Mouse (Mus musculus) gastrocnemius, postnatal 25 days (tissue): ENCODE measurements at regions not wholly inside any gene's neighbourhood (a gene's known extent, or its start where the extent isn't known, plus 50 kb on each side); places are given as distances from the start of the nearest gene placed in this dataset.

Source experiments
- DNase-seq: peaks from one replicate; pipeline ENCODE4 v3.0.0; 2022

DNA sequence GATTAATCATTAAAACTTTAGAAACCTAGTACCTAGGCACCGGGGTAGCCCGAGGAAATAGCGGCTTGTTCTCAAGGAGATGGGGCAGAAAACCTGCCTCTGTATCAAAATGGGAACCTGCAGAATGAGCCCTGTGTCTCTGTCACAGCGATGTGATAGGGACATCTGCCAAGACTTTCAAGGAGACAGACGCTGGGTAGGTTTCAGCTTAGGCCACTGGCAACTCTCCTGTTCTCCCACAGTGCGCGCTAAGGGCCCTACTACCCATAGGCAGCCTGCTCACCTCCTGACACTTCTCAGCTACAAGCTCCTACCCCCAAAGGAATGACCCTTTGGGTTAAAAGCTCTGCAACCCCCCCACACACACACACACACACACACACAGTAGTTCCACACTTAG, 396.4 kb downstream of the Sox9 start:
- no peak for DNase-seq

DNA sequence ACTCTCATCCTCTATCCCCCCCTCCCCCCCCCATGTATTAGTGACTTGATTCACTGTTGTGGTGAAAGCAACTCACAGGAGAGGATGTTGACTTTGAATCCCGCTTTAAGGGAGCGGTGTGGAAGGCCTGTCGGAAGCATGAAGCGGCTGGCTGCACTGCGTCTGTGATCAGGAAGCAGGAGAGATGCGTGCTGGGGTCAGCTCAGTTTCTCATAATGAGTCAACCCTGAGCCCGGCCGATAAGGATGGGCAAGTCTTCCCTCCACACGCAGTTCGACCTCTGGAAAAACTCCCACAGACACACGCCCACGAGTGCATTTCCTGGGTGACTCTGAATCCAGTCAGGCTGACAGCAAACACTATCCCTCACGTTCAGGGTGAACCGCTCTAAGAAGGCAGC, 398.0 kb downstream of the Sox9 start:
- DNase-seq, result no peak

DNA sequence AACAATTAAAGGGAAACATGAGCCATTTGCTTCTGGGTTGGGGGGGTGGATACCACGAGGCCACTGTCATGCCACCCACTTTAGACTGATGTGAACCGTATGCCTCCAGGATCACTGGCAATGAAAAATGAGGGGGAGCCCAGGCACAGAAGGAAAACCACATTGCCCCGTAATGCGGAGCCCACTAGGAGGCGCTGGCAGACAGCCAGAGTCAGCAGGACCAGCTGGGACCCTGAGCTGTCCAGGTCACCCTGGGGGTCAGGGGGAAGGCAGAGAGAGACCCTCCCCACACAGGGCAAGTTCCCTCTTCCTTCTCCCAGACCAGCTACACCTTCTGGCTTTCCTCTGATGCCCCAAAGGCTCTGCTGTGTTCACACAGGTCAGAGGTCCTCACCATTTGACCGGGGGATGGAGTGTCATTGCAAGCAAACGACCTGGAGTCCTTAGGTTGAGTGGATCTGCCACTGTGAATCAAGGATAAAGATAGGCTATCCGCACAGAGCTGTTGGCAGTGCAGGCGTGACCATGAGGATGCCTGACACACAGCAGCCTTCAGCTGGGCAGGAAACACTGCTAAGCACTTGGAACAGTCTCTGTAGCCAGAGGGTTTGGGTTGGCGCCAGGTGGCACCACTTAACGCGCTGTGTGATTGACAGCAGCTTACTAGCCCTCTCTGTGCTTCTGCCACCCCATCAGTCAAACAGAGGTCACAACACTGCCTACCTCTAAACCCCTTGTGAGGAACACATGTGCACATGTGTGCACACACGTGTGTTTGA, 400.2 kb downstream of the Sox9 start:
- no peak for DNase-seq

DNA sequence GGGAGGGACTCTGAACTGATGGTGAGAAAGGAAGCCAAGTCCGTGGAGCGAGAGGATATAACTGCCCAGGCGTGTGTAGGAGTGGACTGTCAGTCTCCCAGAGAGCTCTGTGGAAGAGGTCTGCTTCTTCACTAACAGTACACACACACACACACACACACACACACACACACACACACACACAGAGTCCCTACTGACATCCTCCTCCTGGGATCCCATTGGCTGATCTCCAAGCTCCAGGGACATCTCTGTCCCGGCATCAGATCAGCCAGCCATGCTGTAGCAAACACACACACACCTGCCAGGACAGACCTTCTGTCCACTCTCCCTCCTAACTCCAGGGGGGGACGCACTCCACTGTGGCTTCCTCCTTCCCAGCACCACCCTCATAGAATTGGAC, 401.5 kb downstream of the Sox9 start:
- no peak for DNase-seq

DNA sequence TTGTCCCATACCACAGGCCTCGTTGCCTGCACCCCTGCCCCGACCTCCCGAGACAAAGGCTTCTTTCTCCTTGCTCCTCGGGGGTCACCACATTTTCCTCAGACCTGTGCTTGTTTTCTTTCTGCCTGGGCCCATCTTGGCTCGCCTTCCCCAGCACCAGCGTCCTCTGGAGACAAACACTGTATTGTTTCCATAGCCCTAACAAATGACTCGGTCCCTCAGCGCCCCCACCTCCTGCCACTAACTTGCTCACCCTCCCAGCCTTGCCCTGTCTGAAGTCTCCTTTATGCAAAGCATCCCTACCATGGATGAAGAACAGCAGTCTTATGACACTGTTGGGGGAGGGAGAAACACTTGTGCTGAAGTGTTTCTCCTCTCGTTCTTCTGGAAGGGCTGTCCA, 402.1 kb downstream of the Sox9 start:
- DNase-seq, result no peak

DNA sequence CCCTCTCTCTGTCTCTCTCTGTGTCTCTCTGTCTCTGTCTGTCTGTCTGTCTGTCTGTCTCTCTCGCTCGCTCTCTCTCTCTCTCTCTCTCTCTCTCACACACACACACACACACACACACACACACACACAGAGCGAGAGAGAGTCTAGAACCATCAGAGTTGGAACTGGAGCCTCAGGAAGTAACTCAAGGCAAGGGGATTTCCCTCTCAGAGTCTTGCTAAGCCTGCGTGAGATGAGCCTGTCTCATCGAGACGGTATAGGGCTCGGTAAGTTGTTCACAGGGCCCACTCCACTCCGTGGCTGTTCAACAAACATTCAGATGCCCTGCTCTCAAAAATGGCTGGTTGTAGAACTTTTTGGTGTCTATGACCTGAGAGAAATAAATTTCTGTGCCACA, 405.4 kb downstream of the Sox9 start:
- DNase-seq, result no peak

DNA sequence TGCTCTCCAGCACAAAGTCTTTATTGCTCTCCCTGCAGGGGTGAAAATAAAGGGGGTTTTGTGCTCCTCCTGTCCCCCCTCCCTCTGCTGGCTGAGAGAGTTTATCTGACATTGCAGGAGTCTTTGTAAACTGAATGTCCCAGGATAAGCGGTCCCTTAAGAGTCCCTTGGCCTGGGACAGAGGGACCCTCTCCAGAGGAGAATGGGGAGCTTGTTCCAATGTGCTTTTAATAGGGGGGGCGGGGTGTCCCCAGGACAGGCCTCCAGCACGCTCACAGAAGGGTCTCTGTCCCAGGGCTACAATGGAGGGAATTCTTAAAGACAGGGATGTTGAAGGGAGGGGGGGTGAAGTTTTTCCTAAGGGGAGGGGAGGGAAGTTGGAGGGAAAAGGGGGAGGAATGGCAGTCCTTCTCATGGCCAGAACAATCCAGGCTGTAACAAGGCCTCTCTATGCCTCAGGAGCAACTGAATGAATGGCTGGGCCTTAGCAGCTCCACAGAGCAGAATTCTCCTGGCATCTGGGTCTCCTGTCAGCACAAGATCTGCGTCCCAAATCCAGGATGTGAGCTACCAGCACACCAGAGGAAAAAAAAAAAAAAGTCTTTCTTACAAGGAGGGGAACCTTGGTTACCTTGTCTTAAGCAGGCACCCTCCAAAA, 406.4 kb downstream of the Sox9 start:
- no peak for DNase-seq

DNA sequence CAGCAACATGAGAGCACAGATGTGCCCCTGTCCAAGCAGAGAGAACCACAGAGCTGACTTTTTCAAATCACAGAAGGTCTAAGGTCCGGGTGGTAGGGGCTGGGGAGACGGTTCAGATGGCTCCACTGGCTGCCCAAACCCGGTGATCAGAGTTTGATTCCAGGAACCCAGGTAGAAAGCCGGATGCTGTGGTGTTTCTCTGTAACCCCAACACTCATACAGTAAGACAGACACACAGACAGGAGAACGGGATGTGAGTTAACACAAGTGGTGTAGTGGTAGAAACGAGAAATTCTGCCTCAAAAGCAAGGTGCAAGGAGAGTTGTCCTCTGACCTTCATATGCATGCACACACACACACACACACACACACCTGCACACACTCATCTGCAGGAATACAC, 408.0 kb downstream of the Sox9 start:
- no peak for DNase-seq

DNA sequence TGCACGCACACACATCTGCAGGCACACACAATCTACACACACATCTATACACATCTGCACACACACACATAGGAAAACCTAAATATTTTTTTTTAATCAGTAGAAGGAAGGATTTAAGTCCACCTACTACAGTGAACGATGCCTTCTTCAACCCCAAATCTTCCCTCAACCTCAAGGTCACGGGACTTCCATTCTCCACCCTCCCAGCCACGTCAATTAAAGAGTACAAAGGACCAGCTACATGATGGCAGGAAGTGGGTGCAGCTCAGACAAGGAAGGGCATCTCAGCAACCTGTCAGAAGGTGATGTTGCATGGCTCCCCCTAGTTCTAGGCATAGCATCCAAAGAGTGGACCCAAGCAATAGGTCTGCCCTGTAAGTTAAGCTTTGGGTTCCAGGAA, 408.5 kb downstream of the Sox9 start:
- no peak for DNase-seq

DNA sequence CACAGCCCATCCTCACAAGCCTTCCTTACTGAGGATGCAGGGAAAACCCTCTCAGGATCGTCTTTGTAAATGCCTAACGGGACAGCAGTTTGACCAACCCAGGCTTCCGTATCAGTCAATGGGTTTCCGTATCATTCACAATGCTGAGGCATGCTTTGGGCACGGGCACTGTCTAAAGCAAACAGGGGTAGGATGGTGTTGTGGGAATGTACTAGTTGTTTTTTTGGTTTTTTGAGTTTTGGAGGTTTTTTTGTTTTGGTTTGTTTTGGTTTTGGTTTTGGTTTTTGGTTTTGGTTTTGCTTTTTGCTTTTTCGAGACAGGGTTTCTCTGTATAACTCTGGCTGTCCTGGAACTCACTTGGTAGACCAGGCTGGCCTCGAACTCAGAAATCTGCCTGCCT, 409.0 kb downstream of the Sox9 start:
- no peak for DNase-seq

DNA sequence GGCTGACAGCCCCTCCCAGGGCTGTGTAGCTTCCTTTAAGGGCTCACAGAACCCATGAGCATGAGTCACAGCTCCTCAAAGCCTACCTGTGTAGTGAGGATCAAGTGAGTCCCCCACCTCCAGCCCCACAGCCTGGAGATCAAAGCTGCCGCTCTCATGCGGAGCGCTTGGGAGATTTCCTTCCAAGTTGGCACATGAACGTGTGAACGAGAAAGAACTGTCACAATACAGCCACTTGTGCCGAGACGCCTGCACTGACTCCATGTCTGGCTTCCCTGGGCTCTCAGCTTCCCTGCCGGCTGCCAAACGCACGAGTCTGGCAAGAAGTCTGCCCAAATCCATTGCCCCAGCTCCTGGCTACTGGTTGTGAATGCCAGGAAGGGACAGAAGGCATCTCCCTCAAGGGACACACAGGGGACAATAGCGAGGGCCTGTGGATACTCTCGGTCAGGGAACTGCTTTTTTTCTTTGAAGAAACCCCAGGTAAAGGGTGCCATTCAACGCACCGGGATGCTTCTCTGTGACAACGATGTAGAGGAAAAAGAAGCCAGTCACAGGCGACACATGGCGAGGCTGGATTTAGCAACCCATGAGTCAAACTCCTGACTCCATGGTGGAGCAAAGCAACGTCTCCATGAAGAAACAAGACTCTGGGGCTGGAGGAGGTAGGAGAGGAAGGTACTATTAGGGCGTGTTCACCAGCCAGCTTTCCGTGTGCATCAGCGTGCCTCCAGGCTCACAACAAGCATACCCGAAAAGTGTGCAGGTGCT, 410.2 kb downstream of the Sox9 start:
- no peak for DNase-seq

DNA sequence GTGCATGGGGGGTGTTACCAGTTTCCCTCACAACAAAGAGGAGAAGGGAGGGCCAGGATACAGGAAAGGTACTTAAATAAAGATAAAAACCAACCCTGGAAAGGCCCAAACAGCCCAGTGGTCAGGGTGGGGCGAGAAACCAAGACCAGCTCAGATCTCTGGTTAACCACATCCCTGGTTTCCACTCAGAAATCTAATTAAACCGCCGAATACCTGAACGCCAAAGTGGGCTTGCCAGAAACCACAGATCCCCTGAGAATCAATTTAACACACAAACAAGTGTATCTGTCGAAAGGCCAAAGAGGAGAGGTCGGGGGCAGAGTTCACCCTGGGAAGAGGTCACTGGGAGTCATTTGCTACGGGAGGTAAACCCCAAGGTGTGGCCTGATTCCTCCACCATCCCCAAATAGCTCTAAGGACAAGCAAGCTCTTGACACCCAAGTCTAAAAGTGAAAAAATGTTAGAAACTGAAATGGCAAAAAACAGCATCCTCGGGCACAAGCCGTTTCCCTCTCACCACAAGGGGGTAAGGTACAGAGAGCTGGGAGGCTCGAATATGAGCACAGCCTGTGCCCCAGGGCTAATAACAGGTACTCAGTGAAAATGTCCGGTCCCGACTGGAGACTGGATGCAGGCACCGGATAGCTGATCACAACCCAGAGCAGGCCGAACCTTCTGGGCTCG, 412.3 kb downstream of the Sox9 start:
- DNase-seq, result no peak
